Mouse (Mus musculus): ENCODE measurements around the gene Tmem87b. TPM values are rescaled to one million over a fixed set of nuclear protein-coding genes. Genes with fewer than 3 reads are reported as not detected.
A peak's percentile ranks its signal among the peaks of the same experiment; 100 is the strongest.

Gene Tmem87b
- polyA plus RNA-seq, 1 experiment from 2014 or later = 10.5 TPM

DNA sequence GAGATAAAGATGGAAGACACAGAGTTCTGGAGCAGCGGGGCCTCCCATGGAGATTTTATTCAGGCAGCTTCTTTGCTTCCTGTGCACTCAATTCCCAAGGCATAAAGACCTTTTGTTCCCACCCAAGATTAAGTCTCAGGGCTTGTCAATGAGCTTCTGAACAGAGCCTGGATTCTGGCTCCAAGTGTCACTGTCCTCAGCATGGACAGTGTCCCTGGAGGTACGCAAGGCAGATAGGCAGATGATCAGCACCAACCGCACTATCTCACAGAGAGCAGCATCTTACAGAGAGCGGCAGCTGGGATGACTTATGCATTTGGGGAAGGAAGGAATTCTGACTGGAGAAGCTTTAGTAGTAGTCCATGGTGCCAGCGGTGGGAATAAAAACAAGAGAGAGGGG is 31.6 kb upstream of the Tmem87b start:
- no peak overlapping the region for H3K4me3 ChIP-seq (ENCODE audit: low read depth, low read length)
- WGBS (ENCODE audit: insufficient replicate concordance) = 72% methylated on average over 5 of the region's 5 CpGs
- no peak overlapping the region for H3K4me2 ChIP-seq (ENCODE audit: low read depth, low read length)
- no peak overlapping the region for H3K9ac ChIP-seq (ENCODE audit: low read depth, low read length)
- no peaks in the 10 kb centered on the region for H3K4me1 ChIP-seq (ENCODE audit: control insufficient read depth, low read depth, low read length)
- H3K36me3 ChIP-seq (ENCODE audit: control insufficient read depth, insufficient read depth) = no peaks in the 10 kb centered on the region
- H3K27me3 ChIP-seq (ENCODE audit: control insufficient read depth, insufficient read depth, low read depth, low read length) = no peaks in the 10 kb centered on the region
- ATAC-seq (ENCODE audit: low read depth) = no peak
- H3K9me3 ChIP-seq (replicated peaks; ENCODE audit: control insufficient read depth, low read length) = no peaks in the 10 kb centered on the region
- no peak overlapping the region for H3K27ac ChIP-seq (ENCODE audit: low read length)

GRCm38 (mm10) chr2:128786795-128787194 is 31.1 kb upstream of the Tmem87b start:
- H3K4me1 ChIP-seq (ENCODE audit: control insufficient read depth, low read depth, low read length) = no peaks in the 10 kb centered on the region
- H3K9me3 ChIP-seq (replicated peaks; ENCODE audit: control insufficient read depth, low read length) = no peaks in the 10 kb centered on the region
- H3K36me3 ChIP-seq (ENCODE audit: control insufficient read depth, insufficient read depth) = no peaks in the 10 kb centered on the region
- peak; percentile 47; the same call in 1 of the 2 replicates for ATAC-seq (ENCODE audit: low read depth)
- no peak overlapping the region for H3K9ac ChIP-seq (ENCODE audit: low read depth, low read length)
- H3K27ac ChIP-seq (ENCODE audit: low read length) = no peak overlapping the region
- H3K4me2 ChIP-seq (ENCODE audit: low read depth, low read length) = no peak overlapping the region
- H3K4me3 ChIP-seq (ENCODE audit: low read depth, low read length) = no peak overlapping the region
- WGBS (ENCODE audit: insufficient replicate concordance) = 44% methylated on average over 1 of the region's 1 CpGs
- H3K27me3 ChIP-seq (ENCODE audit: control insufficient read depth, insufficient read depth, low read depth, low read length) = no peaks in the 10 kb centered on the region

DNA sequence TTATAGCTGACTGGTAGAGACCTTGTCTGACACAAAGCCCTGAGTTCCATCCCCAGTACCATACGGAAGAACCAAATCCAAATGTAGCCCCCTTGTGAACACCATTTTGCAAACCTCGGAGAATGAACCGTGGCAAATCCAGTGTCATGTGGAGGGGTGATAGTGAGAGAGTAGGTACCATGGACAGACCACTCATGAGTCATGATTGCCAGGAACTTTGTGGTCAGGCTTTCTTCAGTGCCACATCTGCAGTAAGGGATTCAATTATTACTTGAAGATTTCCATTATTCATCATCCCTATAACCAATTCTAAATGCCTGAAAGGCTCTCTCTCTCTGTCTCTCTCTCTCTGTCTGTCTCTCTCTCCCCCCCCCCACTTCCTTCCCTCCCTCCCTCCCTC is 30.1 kb upstream of the Tmem87b start:
- no peaks in the 10 kb centered on the region for H3K4me1 ChIP-seq (ENCODE audit: control insufficient read depth, low read depth, low read length)
- no peak overlapping the region for H3K27ac ChIP-seq (ENCODE audit: low read length)
- no peaks in the 10 kb centered on the region for H3K27me3 ChIP-seq (ENCODE audit: control insufficient read depth, insufficient read depth, low read depth, low read length)
- no peak overlapping the region for H3K4me2 ChIP-seq (ENCODE audit: low read depth, low read length)
- H3K9me3 ChIP-seq (replicated peaks; ENCODE audit: control insufficient read depth, low read length) = no peaks in the 10 kb centered on the region
- no peak overlapping the region for H3K4me3 ChIP-seq (ENCODE audit: low read depth, low read length)
- ATAC-seq (ENCODE audit: low read depth) = no peak
- H3K36me3 ChIP-seq (ENCODE audit: control insufficient read depth, insufficient read depth) = no peaks in the 10 kb centered on the region
- H3K9ac ChIP-seq (ENCODE audit: low read depth, low read length) = no peak overlapping the region
- 46% methylated on average over 3 of the region's 3 CpGs for WGBS (ENCODE audit: insufficient replicate concordance)

GRCm38 (mm10) chr2:128790875-128791614 is 26.9 kb upstream of the Tmem87b start:
- WGBS (ENCODE audit: insufficient replicate concordance) = 45% methylated on average over 11 of the region's 11 CpGs
- Histone ChIP-seq H3K36me3 (ENCODE audit: control insufficient read depth, insufficient read depth) (no peaks in the 10 kb centered on the region), H3K9ac (ENCODE audit: low read depth, low read length) (no peak overlapping the region), H3K9me3 (replicated peaks; ENCODE audit: control insufficient read depth, low read length) (no peaks in the 10 kb centered on the region), H3K4me2 (ENCODE audit: low read depth, low read length) (no peak overlapping the region), H3K27me3 (ENCODE audit: control insufficient read depth, insufficient read depth, low read depth, low read length) (no peaks in the 10 kb centered on the region), H3K4me3 (ENCODE audit: low read depth, low read length) (no peak overlapping the region), H3K4me1 (ENCODE audit: control insufficient read depth, low read depth, low read length) (no peaks in the 10 kb centered on the region), H3K27ac (ENCODE audit: low read length) (no peak overlapping the region)
- no peak for ATAC-seq (ENCODE audit: low read depth)

DNA sequence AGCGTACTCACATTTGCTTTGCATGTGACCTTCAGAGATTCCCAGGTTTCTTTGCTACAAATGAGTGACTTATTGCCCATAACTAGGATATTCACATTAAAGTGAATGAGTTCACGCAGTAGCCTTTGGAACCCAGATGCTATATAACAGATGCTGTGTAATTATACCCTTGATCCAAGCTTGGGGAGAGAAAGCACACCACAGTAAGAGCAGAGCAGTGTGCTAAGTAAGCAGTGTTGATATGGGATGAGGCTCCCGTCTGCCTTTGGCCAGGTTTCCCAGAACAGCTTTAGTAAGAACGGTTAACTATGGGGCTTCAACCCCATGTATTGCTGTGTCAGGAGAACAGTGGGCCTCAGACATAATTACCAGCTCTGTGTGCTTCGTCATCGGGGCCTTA is 24.0 kb upstream of the Tmem87b start:
- Histone ChIP-seq H3K36me3 (ENCODE audit: control insufficient read depth, insufficient read depth) (no peaks in the 10 kb centered on the region), H3K4me3 (ENCODE audit: low read depth, low read length) (no peak overlapping the region), H3K4me1 (ENCODE audit: control insufficient read depth, low read depth, low read length) (no peaks in the 10 kb centered on the region), H3K27ac (ENCODE audit: low read length) (no peak overlapping the region), H3K4me2 (ENCODE audit: low read depth, low read length) (no peak overlapping the region), H3K9me3 (replicated peaks; ENCODE audit: control insufficient read depth, low read length) (no peaks in the 10 kb centered on the region), H3K27me3 (ENCODE audit: control insufficient read depth, insufficient read depth, low read depth, low read length) (no peaks in the 10 kb centered on the region), H3K9ac (ENCODE audit: low read depth, low read length) (no peak overlapping the region)
- WGBS (ENCODE audit: insufficient replicate concordance) = 66% methylated on average over 6 of the region's 6 CpGs
- no peak for ATAC-seq (ENCODE audit: low read depth)

GRCm38 (mm10) chr2:128796463-128796862 is 21.5 kb upstream of the Tmem87b start:
- 30% methylated on average over 6 of the region's 6 CpGs for WGBS (ENCODE audit: insufficient replicate concordance)
- ATAC-seq (ENCODE audit: low read depth) = no peak
- no peaks in the 10 kb centered on the region for H3K27me3 ChIP-seq (ENCODE audit: control insufficient read depth, insufficient read depth, low read depth, low read length)
- H3K9ac ChIP-seq (ENCODE audit: low read depth, low read length) = no peak overlapping the region
- peaks cover 10% of the 10 kb centered on the region; the same call in 1 of the 2 replicates for H3K36me3 ChIP-seq (ENCODE audit: control insufficient read depth, insufficient read depth)
- no peak overlapping the region for H3K4me2 ChIP-seq (ENCODE audit: low read depth, low read length)
- no peak overlapping the region for H3K4me3 ChIP-seq (ENCODE audit: low read depth, low read length)
- H3K4me1 ChIP-seq (ENCODE audit: control insufficient read depth, low read depth, low read length) = no peaks in the 10 kb centered on the region
- H3K9me3 ChIP-seq (replicated peaks; ENCODE audit: control insufficient read depth, low read length) = no peaks in the 10 kb centered on the region
- H3K27ac ChIP-seq (ENCODE audit: low read length) = no peak overlapping the region

- no peak for ATAC-seq (ENCODE audit: low read depth)
- H3K27ac ChIP-seq (ENCODE audit: low read length) = no peak overlapping the region
- no peak overlapping the region for H3K4me2 ChIP-seq (ENCODE audit: low read depth, low read length)
- no peaks in the 10 kb centered on the region for H3K4me1 ChIP-seq (ENCODE audit: control insufficient read depth, low read depth, low read length)
- H3K27me3 ChIP-seq (ENCODE audit: control insufficient read depth, insufficient read depth, low read depth, low read length) = no peaks in the 10 kb centered on the region
- WGBS (ENCODE audit: insufficient replicate concordance) = 78% methylated on average over 4 of the region's 4 CpGs
- H3K9me3 ChIP-seq (replicated peaks; ENCODE audit: control insufficient read depth, low read length) = no peaks in the 10 kb centered on the region
- H3K4me3 ChIP-seq (ENCODE audit: low read depth, low read length) = no peak overlapping the region
- H3K36me3 ChIP-seq (ENCODE audit: control insufficient read depth, insufficient read depth) = peaks cover 10% of the 10 kb centered on the region; the same call in 1 of the 2 replicates
- no peak overlapping the region for H3K9ac ChIP-seq (ENCODE audit: low read depth, low read length)
Observed at GRCm38 (mm10) chr2:128803441-128803840, 14.5 kb upstream of the Tmem87b start.

GRCm38 (mm10) chr2:128805341-128805740 is 12.6 kb upstream of the Tmem87b start:
- no peaks in the 10 kb centered on the region for H3K9me3 ChIP-seq (replicated peaks; ENCODE audit: control insufficient read depth, low read length)
- ATAC-seq (ENCODE audit: low read depth) = no peak
- H3K36me3 ChIP-seq (ENCODE audit: control insufficient read depth, insufficient read depth) = peaks cover 4% of the 10 kb centered on the region; the same call in 1 of the 2 replicates
- no peaks in the 10 kb centered on the region for H3K4me1 ChIP-seq (ENCODE audit: control insufficient read depth, low read depth, low read length)
- no peak overlapping the region for H3K27ac ChIP-seq (ENCODE audit: low read length)
- H3K4me3 ChIP-seq (ENCODE audit: low read depth, low read length) = no peak overlapping the region
- no peak overlapping the region for H3K9ac ChIP-seq (ENCODE audit: low read depth, low read length)
- WGBS (ENCODE audit: insufficient replicate concordance) = 50% methylated on average over 4 of the region's 4 CpGs
- no peaks in the 10 kb centered on the region for H3K27me3 ChIP-seq (ENCODE audit: control insufficient read depth, insufficient read depth, low read depth, low read length)
- no peak overlapping the region for H3K4me2 ChIP-seq (ENCODE audit: low read depth, low read length)

DNA sequence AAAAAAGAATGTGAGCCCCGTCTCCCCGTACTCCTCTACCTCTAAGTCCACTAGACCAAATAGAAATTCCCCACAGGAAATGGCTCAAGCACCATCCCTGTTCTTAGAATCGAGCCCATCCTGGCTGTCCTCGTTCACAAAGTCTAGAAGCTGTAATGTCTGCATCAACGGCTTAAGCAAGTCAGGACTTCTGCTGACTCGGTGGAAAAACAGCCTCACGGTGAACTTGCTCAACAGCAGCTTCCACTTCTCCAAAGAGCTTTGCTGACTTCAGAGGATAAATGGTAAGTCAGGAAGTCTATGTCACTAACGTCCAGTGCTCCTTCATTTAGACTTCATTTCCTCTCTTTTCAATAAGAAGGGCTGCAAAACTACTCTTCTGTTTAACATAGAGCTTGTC is 11.4 kb upstream of the Tmem87b start:
- 29% methylated on average over 8 of the region's 8 CpGs for WGBS (ENCODE audit: insufficient replicate concordance)
- no peak overlapping the region for H3K9ac ChIP-seq (ENCODE audit: low read depth, low read length)
- H3K36me3 ChIP-seq (ENCODE audit: control insufficient read depth, insufficient read depth) = no peaks in the 10 kb centered on the region
- H3K4me3 ChIP-seq (ENCODE audit: low read depth, low read length) = no peak overlapping the region
- no peaks in the 10 kb centered on the region for H3K9me3 ChIP-seq (replicated peaks; ENCODE audit: control insufficient read depth, low read length)
- no peaks in the 10 kb centered on the region for H3K27me3 ChIP-seq (ENCODE audit: control insufficient read depth, insufficient read depth, low read depth, low read length)
- ATAC-seq (ENCODE audit: low read depth) = peak; percentile 21; the same call in 1 of the 2 replicates
- no peak overlapping the region; the same call in 1 of the 2 replicates for H3K27ac ChIP-seq (ENCODE audit: low read length)
- H3K4me1 ChIP-seq (ENCODE audit: control insufficient read depth, low read depth, low read length) = no peaks in the 10 kb centered on the region
- H3K4me2 ChIP-seq (ENCODE audit: low read depth, low read length) = no peak overlapping the region
